Mouse (Mus musculus): ENCODE results near the gene Nxf3. TPM values are rescaled to one million over a fixed set of nuclear protein-coding genes. Genes with fewer than 3 reads are reported as not detected.

Nxf3 gene
- 0.17 and 0.20 TPM in 2 replicates for polyA plus RNA-seq (2015; fragmentation: Nextera tagmentation; extraction: Ambion mirVana)

DNA sequence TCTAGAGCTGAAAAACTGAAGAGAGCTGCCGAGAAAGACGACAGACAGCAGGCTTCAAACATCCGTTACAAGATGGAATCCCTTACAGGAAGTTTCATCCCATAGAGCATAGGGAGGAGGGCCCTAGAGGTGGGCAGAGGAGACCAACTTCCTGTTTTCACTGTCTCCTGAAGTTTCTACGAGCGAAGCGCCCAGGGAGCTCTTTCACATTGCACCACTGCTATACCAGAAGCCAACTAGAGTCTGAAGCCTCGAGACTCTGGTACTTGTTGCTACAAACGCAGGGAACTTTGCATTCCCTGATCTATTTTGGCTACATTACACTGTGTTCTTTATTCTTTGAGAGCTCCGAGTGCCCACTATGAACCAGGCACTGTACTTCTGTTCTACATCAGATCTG lies at the start of gene Nxf3:
Nxf3 (minus strand) TSS at position 101 of the 400 bp plus-strand sequence.
- Histone ChIP-seq H3K9me3 (replicated peaks; ENCODE audit: control insufficient read depth, low read length) (no peaks in the 10 kb centered on the region), H3K36me3 (ENCODE audit: control insufficient read depth, insufficient read depth) (no peaks in the 10 kb centered on the region), H3K27ac (ENCODE audit: low read length) (no peak within 1 kb of the TSS), H3K9ac (ENCODE audit: low read length) (no peak within 1 kb of the TSS), H3K4me2 (ENCODE audit: low read depth, low read length) (no peak within 1 kb of the TSS), H3K4me1 (ENCODE audit: control insufficient read depth, insufficient read depth, low read length) (no peaks in the 10 kb centered on the region), H3K4me3 (ENCODE audit: low read length) (no peak within 1 kb of the TSS), H3K27me3 (ENCODE audit: control insufficient read depth, insufficient read depth, low read length) (no peaks in the 10 kb centered on the region)
- WGBS, result 75% methylated on average over 9 of the region's 9 CpGs
- ATAC-seq (replicated peaks; ENCODE audit: extremely low read depth, insufficient read depth, low FRiP score), result no peak

DNA sequence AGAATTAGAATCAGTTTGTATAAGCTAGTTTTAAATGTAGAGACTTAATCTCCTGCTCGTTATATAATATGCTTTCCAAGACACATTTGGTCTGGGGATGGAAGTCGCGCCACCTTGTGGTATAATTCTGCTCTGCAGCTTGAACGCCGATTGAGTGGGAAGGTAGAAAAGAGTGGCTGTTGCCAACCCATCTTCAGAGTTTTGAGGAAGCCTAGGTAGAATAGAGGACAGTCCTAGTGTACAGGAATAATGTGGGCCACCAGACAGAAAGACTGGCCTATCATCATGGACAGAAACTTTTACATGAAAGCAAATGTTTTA lies 42.6 kb upstream of the Nxf3 start:
- H3K9ac ChIP-seq (ENCODE audit: low read length), result no peak overlapping the region
- H3K36me3 ChIP-seq (ENCODE audit: control insufficient read depth, insufficient read depth), result no peaks in the 10 kb centered on the region
- no peaks in the 10 kb centered on the region for H3K4me1 ChIP-seq (ENCODE audit: control insufficient read depth, insufficient read depth, low read length)
- H3K9me3 ChIP-seq (replicated peaks; ENCODE audit: control insufficient read depth, low read length), result no peaks in the 10 kb centered on the region
- H3K4me3 ChIP-seq (ENCODE audit: low read length), result no peak overlapping the region
- H3K4me2 ChIP-seq (ENCODE audit: low read depth, low read length), result no peak overlapping the region
- no peak overlapping the region for H3K27ac ChIP-seq (ENCODE audit: low read length)
- H3K27me3 ChIP-seq (ENCODE audit: control insufficient read depth, insufficient read depth, low read length), result no peaks in the 10 kb centered on the region
- ATAC-seq (replicated peaks; ENCODE audit: extremely low read depth, insufficient read depth, low FRiP score), result no peak
- 16% methylated on average over 5 of the region's 5 CpGs for WGBS

DNA sequence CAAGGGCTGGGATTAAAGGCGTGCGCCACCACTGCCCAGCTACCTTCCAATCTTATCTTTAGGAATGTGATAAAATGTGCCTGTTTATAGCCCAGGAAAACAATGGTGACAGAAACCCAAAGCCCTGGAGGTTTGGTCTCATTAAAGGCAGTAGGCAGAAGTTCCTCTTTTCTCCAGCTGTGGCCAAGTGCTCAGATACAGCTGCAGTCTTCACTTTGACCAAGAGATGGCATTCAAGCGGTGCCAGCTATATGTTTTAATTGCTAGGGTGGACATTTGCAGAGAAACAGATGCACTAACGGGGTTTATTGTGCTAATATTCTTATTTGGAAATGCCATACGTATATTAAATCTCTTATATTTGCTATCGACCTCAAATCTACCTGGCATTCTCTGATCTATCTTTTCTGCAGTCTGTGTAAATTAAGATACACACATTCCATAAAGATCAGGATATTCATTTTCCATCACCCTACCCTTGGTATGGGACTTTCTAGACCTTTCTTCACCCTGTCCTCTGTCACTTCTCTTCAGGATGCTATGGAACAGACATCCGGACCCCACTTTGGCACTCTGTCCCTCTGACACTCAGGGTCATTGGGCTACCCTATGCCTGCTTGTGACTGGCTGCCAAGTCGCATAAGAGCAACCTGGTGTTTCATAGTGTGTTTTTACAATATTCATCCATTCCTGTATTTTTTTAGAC lies 42.1 kb upstream of the Nxf3 start:
- ATAC-seq (replicated peaks; ENCODE audit: extremely low read depth, insufficient read depth, low FRiP score), result no peak
- no peak overlapping the region for H3K27ac ChIP-seq (ENCODE audit: low read length)
- no peaks in the 10 kb centered on the region for H3K4me1 ChIP-seq (ENCODE audit: control insufficient read depth, insufficient read depth, low read length)
- H3K27me3 ChIP-seq (ENCODE audit: control insufficient read depth, insufficient read depth, low read length), result no peaks in the 10 kb centered on the region
- H3K9me3 ChIP-seq (replicated peaks; ENCODE audit: control insufficient read depth, low read length), result no peaks in the 10 kb centered on the region
- no peak overlapping the region for H3K4me3 ChIP-seq (ENCODE audit: low read length)
- WGBS, result 45% methylated on average over 8 of the region's 8 CpGs
- H3K4me2 ChIP-seq (ENCODE audit: low read depth, low read length), result no peak overlapping the region
- H3K9ac ChIP-seq (ENCODE audit: low read length), result no peak overlapping the region
- H3K36me3 ChIP-seq (ENCODE audit: control insufficient read depth, insufficient read depth), result no peaks in the 10 kb centered on the region

- Histone ChIP-seq H3K9me3 (replicated peaks; ENCODE audit: control insufficient read depth, low read length) (no peaks in the 10 kb centered on the region), H3K4me2 (ENCODE audit: low read depth, low read length) (peak overlapping the region; percentile 70), H3K4me1 (ENCODE audit: control insufficient read depth, insufficient read depth, low read length) (no peaks in the 10 kb centered on the region), H3K27me3 (ENCODE audit: control insufficient read depth, insufficient read depth, low read length) (no peaks in the 10 kb centered on the region; the same call in 1 of the 2 replicates), H3K9ac (ENCODE audit: low read length) (no peak overlapping the region), H3K27ac (ENCODE audit: low read length) (no peak overlapping the region), H3K4me3 (ENCODE audit: low read length) (peak overlapping the region; percentile 50), H3K36me3 (ENCODE audit: control insufficient read depth, insufficient read depth) (no peaks in the 10 kb centered on the region)
- ATAC-seq (replicated peaks; ENCODE audit: extremely low read depth, insufficient read depth, low FRiP score), result peak; percentile 63; the same call in 1 of the 2 replicates
- 18% methylated on average over 23 of the region's 23 CpGs for WGBS
Observed at GRCm38 (mm10) chrX:136115419-136115961, 30.4 kb upstream of the Nxf3 start.

DNA sequence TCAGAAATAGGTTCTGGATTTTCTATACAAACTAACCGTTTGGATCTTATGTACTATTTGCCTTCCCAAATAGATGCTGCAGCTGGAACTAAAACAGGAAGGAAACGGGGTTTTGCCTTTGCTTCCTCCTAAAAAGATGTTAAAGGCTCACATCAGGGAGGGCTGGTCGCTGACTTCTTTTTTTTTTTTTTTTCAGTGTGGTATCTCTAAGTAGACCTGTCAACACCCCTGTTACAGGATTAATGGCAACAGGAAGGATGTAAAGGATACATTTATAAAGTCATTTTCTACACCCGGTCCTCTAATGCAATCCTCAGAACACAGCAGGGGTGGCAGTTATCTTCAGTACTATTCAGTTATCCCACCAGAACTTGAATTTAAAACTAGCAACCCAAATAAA lies 30.0 kb upstream of the Nxf3 start:
- H3K9ac ChIP-seq (ENCODE audit: low read length), result no peak overlapping the region
- no peaks in the 10 kb centered on the region; the same call in 1 of the 2 replicates for H3K27me3 ChIP-seq (ENCODE audit: control insufficient read depth, insufficient read depth, low read length)
- no peaks in the 10 kb centered on the region for H3K9me3 ChIP-seq (replicated peaks; ENCODE audit: control insufficient read depth, low read length)
- 23% methylated on average over 4 of the region's 4 CpGs for WGBS
- peak overlapping the region; percentile 70; the same call in 1 of the 2 replicates for H3K4me2 ChIP-seq (ENCODE audit: low read depth, low read length)
- no peak for ATAC-seq (replicated peaks; ENCODE audit: extremely low read depth, insufficient read depth, low FRiP score)
- no peaks in the 10 kb centered on the region for H3K36me3 ChIP-seq (ENCODE audit: control insufficient read depth, insufficient read depth)
- H3K4me3 ChIP-seq (ENCODE audit: low read length), result peak overlapping the region; percentile 50; the same call in 1 of the 2 replicates
- no peak overlapping the region for H3K27ac ChIP-seq (ENCODE audit: low read length)
- H3K4me1 ChIP-seq (ENCODE audit: control insufficient read depth, insufficient read depth, low read length), result no peaks in the 10 kb centered on the region

GRCm38 (mm10) chrX:136107942-136108341 lies 22.9 kb upstream of the Nxf3 start:
- Histone ChIP-seq H3K9ac (ENCODE audit: low read length) (no peak overlapping the region), H3K4me2 (ENCODE audit: low read depth, low read length) (peak overlapping the region; percentile 30; the same call in 1 of the 2 replicates), H3K4me1 (ENCODE audit: control insufficient read depth, insufficient read depth, low read length) (no peaks in the 10 kb centered on the region), H3K4me3 (ENCODE audit: low read length) (no peak overlapping the region), H3K27ac (ENCODE audit: low read length) (no peak overlapping the region), H3K27me3 (ENCODE audit: control insufficient read depth, insufficient read depth, low read length) (peaks cover 3% of the 10 kb centered on the region), H3K36me3 (ENCODE audit: control insufficient read depth, insufficient read depth) (no peaks in the 10 kb centered on the region), H3K9me3 (replicated peaks; ENCODE audit: control insufficient read depth, low read length) (no peaks in the 10 kb centered on the region)
- WGBS, result 33% methylated on average over 6 of the region's 6 CpGs
- no peak for ATAC-seq (replicated peaks; ENCODE audit: extremely low read depth, insufficient read depth, low FRiP score)

DNA sequence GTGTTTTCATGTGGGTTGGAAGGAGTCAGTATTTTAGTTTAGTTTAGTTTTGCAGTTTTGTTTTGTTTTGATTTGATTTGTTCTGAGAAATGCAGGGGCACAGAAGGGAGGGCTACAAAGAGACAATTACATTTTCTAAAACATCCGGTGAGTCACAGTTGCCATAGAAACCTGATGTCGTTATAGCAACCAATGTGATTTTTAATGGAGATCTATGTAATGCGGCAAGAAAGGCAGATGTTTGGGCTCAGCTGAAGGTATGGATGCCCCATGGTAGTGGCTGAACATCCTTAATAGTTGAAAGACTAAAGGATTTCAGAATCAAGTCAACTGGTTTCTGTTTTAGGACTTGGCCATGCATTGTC lies 19.7 kb upstream of the Nxf3 start:
- Histone ChIP-seq H3K36me3 (ENCODE audit: control insufficient read depth, insufficient read depth) (no peaks in the 10 kb centered on the region), H3K4me2 (ENCODE audit: low read depth, low read length) (no peak overlapping the region), H3K4me3 (ENCODE audit: low read length) (no peak overlapping the region), H3K27ac (ENCODE audit: low read length) (no peak overlapping the region), H3K9me3 (replicated peaks; ENCODE audit: control insufficient read depth, low read length) (no peaks in the 10 kb centered on the region), H3K4me1 (ENCODE audit: control insufficient read depth, insufficient read depth, low read length) (no peaks in the 10 kb centered on the region), H3K27me3 (ENCODE audit: control insufficient read depth, insufficient read depth, low read length) (peaks cover 3% of the 10 kb centered on the region; the same call in 1 of the 2 replicates), H3K9ac (ENCODE audit: low read length) (no peak overlapping the region)
- no peak for ATAC-seq (replicated peaks; ENCODE audit: extremely low read depth, insufficient read depth, low FRiP score)
- WGBS, result 72% methylated on average over 3 of the region's 3 CpGs

DNA sequence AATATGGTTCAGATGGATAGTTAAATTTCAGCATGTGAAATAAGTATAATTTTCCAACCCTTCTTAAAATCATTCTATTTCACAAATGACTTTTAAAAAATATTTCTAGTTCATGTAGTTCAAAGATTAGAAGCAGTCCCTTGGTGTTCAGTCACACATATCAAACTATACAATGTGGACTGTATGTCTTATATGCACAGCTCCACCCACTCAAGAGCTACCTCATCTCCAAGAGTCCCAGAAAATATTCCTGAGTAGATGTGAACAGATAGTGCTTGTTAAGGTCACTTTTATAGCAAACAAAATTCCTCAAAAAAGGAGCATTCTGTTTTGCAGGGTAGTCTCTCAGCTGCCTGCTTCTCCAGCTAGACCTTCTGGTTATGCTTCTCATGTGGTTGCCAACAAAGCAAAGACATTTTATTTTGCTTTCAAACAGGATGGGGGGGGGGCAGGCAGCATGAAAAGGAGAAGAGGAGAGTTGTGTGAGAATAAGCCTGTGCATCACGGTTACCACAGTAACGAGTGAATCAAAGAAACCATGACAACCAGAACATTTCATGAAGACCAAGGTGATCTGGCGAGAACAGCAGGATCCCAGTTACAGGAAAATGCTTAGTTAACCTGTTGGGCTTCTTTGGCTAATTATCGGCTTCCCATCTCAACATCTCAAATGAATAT lies 19.1 kb upstream of the Nxf3 start:
- ATAC-seq (replicated peaks; ENCODE audit: extremely low read depth, insufficient read depth, low FRiP score), result no peak
- 65% methylated on average over 4 of the region's 4 CpGs for WGBS
- H3K36me3 ChIP-seq (ENCODE audit: control insufficient read depth, insufficient read depth), result no peaks in the 10 kb centered on the region
- no peak overlapping the region for H3K9ac ChIP-seq (ENCODE audit: low read length)
- H3K4me3 ChIP-seq (ENCODE audit: low read length), result no peak overlapping the region
- no peaks in the 10 kb centered on the region for H3K9me3 ChIP-seq (replicated peaks; ENCODE audit: control insufficient read depth, low read length)
- H3K27me3 ChIP-seq (ENCODE audit: control insufficient read depth, insufficient read depth, low read length), result no peaks in the 10 kb centered on the region; the same call in 1 of the 2 replicates
- H3K4me2 ChIP-seq (ENCODE audit: low read depth, low read length), result no peak overlapping the region
- no peaks in the 10 kb centered on the region for H3K4me1 ChIP-seq (ENCODE audit: control insufficient read depth, insufficient read depth, low read length)
- no peak overlapping the region for H3K27ac ChIP-seq (ENCODE audit: low read length)

GRCm38 (mm10) chrX:136094421-136094820 lies 9.4 kb upstream of the Nxf3 start:
- Histone ChIP-seq H3K27ac (ENCODE audit: low read length) (no peak overlapping the region), H3K9me3 (replicated peaks; ENCODE audit: control insufficient read depth, low read length) (no peaks in the 10 kb centered on the region), H3K4me1 (ENCODE audit: control insufficient read depth, insufficient read depth, low read length) (no peaks in the 10 kb centered on the region), H3K4me2 (ENCODE audit: low read depth, low read length) (no peak overlapping the region), H3K9ac (ENCODE audit: low read length) (no peak overlapping the region), H3K4me3 (ENCODE audit: low read length) (no peak overlapping the region), H3K36me3 (ENCODE audit: control insufficient read depth, insufficient read depth) (no peaks in the 10 kb centered on the region), H3K27me3 (ENCODE audit: control insufficient read depth, insufficient read depth, low read length) (no peaks in the 10 kb centered on the region)
- 42% methylated on average over 2 of the region's 2 CpGs for WGBS
- no peak for ATAC-seq (replicated peaks; ENCODE audit: extremely low read depth, insufficient read depth, low FRiP score)

Data from heart, embryonic 16.5 days (tissue).